Mouse (Mus musculus): ENCODE data around the gene Eva1a.

Eva1a gene

GRCm38 (mm10) chr6:82119322-82120162, 78.7 kb downstream of the Eva1a start:
- in situ Hi-C loops (cut with MboI; ENCODE audit: unreplicated experiment in 2 of 2) = no loop called here

- in situ Hi-C loops (cut with MboI; ENCODE audit: unreplicated experiment in 2 of 2) = no loop called here
Measured at GRCm38 (mm10) chr6:82125134-82125533, 84.3 kb downstream of the Eva1a start.

- in situ Hi-C loops (cut with MboI; ENCODE audit: unreplicated experiment in 2 of 2) = no loop called here
Measured at GRCm38 (mm10) chr6:82127827-82128226, 87.0 kb downstream of the Eva1a start.

- in situ Hi-C loops (cut with MboI; ENCODE audit: unreplicated experiment in 2 of 2) = no loop called here
Measured at GRCm38 (mm10) chr6:82129630-82130217, 88.9 kb downstream of the Eva1a start.

GRCm38 (mm10) chr6:82132876-82133591, 92.2 kb downstream of the Eva1a start:
- in situ Hi-C loops (cut with MboI; ENCODE audit: unreplicated experiment in 2 of 2) = no loop called here

GRCm38 (mm10) chr6:82133592-82133978, 92.7 kb downstream of the Eva1a start:
- in situ Hi-C loops (cut with MboI; ENCODE audit: unreplicated experiment in 2 of 2) = no loop called here

- in situ Hi-C loops (cut with MboI; ENCODE audit: unreplicated experiment in 2 of 2) = no loop called here
Measured at GRCm38 (mm10) chr6:82135959-82136712, 95.3 kb downstream of the Eva1a start.

Data from v-Abl transformed pro-B cells (cell line).